32 mouse cellular contexts compared by ENCODE assay signal in the genomic region with DNA sequence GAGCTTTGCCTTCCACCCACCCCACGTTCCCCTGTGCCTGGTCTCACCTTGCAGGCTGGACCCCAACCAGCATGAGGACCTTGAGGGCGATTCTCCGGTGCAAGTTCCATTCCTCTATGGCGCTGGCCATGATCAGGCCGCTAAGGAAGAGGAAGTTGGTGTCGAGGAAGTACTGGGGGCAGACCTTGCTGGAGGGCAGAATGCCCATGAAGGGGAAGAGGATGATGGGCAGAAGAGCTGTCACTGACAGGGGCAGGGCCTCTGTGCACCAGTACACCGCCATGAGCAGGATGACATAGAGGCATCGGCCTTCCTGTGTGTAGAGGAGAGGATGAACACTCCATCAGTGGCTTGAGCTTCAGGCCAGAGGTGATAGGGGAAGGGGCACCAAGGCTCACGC. TPM values are rescaled to one million over a fixed set of nuclear protein-coding genes. Genes with fewer than 3 reads are reported as not detected.
DNase-seq lines count a peak whose midpoint lies in the region; ATAC-seq lines count a peak whose summit lies in the region.
"Had no signal": no experiment of that assay in that cellular context is flagged by ENCODE, and none has a peak within 500 bp of the region (broad histone marks: within the 10 kb centered on the region; RNA-seq: fewer than 3 reads in every experiment).

No protein-coding gene starts in this region.

- 83% methylated on average over 9 of the region's 9 CpGs for WGBS in heart, embryonic 10.5 days

- no peaks in the 10 kb centered on the region for H3K36me3 ChIP-seq in heart, embryonic 10.5 days
- H3K36me3 ChIP-seq: embryonic facial prominence, embryonic 10.5 days; embryonic facial prominence, embryonic 13.5 days; forebrain, embryonic 12.5 days; heart, embryonic 12.5 days; heart, embryonic 15.5 days had no signal

- no peaks in the 10 kb centered on the region for H3K4me1 ChIP-seq in heart, embryonic 10.5 days
- H3K4me1 ChIP-seq: embryonic facial prominence, embryonic 10.5 days; embryonic facial prominence, embryonic 13.5 days; forebrain, embryonic 12.5 days; heart, embryonic 12.5 days; heart, embryonic 15.5 days had no signal

- peak; percentile 39 for ATAC-seq in granulocyte monocyte progenitor cell, adult 5-6 weeks (replicated peaks; ENCODE audit: poor library complexity, severe bottlenecking)
- peak; percentile 36 for ATAC-seq in megakaryocyte progenitor cell, adult 5-6 weeks (replicated peaks; ENCODE audit: poor library complexity)
- ATAC-seq: activated CD4-positive, CD25-positive, alpha-beta regulatory T cell, adult 4 months; forebrain, embryonic 16.5 days; hindbrain, postnatal 0 days; inflammation-experienced regulatory T-cells, adult 6 months; intestine, embryonic 16.5 days had no signal

- H3K27me3 ChIP-seq in heart, embryonic 10.5 days (ENCODE audit: insufficient read depth, poor library complexity, severe bottlenecking), result peaks cover 8% of the 10 kb centered on the region; the same call in 1 of the 2 replicates
- H3K27me3 ChIP-seq: embryonic facial prominence, embryonic 13.5 days; forebrain, embryonic 12.5 days; heart, embryonic 15.5 days had no signal

- no peak overlapping the region for H3K27ac ChIP-seq in heart, embryonic 10.5 days
- H3K27ac ChIP-seq: embryonic facial prominence, embryonic 10.5 days; embryonic facial prominence, embryonic 13.5 days; forebrain, embryonic 12.5 days; gastrocnemius, adult 2 months; heart, embryonic 15.5 days; hindbrain, embryonic 14.5 days; hindbrain, postnatal 0 days had no signal

- H3K4me3 ChIP-seq in heart, embryonic 10.5 days, result no peak overlapping the region
- H3K4me3 ChIP-seq: embryonic facial prominence, embryonic 10.5 days; embryonic facial prominence, embryonic 13.5 days; erythroblast, embryonic 14.5 days; forebrain, embryonic 12.5 days; gastrocnemius, adult 2 months; heart, embryonic 12.5 days; heart, embryonic 15.5 days had no signal

- H3K9me3 ChIP-seq in heart, embryonic 10.5 days, result no peaks in the 10 kb centered on the region
- H3K9me3 ChIP-seq: embryonic facial prominence, embryonic 10.5 days; embryonic facial prominence, embryonic 13.5 days; forebrain, embryonic 12.5 days; heart, embryonic 12.5 days; heart, embryonic 15.5 days had no signal

- DNase-seq in heart, adult 11 months, result peak; percentile 93
- no peak for DNase-seq in heart, embryonic 10.5 days (ENCODE audit: low spot score)
- DNase-seq in ovary, adult 18-20 months (ENCODE audit: low spot score), result no peak
- no peak for DNase-seq in adrenal gland, postnatal 10 days
- DNase-seq: adrenal gland, adult 8-10 months; adrenal gland, postnatal 36 days; cerebellum, adult 11 months; cerebellum, adult 2 months; cerebellum, adult 9-11 months; cerebellum, postnatal 25 days; embryo, embryonic 11 days; gastrocnemius, adult 2 months; gastrocnemius, postnatal 14 days; heart, postnatal 4 days had no signal

RNA-seq across cellular contexts. Expression of gene Slc13a3, which starts 24.6 kb away (rescaled TPM):
- polyA plus RNA-seq in heart, embryonic 10.5 days (2016; fragmentation: Nextera tagmentation; extraction: Ambion mirVana), result 0.14 and 0.53 TPM in 2 replicates
- total RNA-seq in granulocyte monocyte progenitor cell, adult 5-6 weeks (2014; fragmentation: Nextera tagmentation), result not detected in 2 replicates
- total RNA-seq in granulocyte monocyte progenitor cell, adult 5-6 weeks (2017), result 0.04 and 0.67 TPM in 2 replicates
- total RNA-seq in megakaryocyte progenitor cell, adult 5-6 weeks (2015), result 0.15 TPM in 1 of 2 replicates, not detected in the other
- total RNA-seq in megakaryocyte progenitor cell, adult 5-6 weeks (2017), result 0.08 TPM in 1 of 2 replicates, not detected in the other
- total RNA-seq in adrenal gland, postnatal 10 days (2021), result 10 to 100 TPM; 17.4 to 38.9 TPM
- polyA plus RNA-seq: activated CD4-positive, CD25-positive, alpha-beta regulatory T cell, adult 4 months; inflammation-experienced regulatory T-cells, adult 6 months had no signal

RNA-seq across cellular contexts. Expression of gene Trp53rka, which starts 44.6 kb away (rescaled TPM):
- polyA plus RNA-seq in heart, embryonic 10.5 days (2016; fragmentation: Nextera tagmentation; extraction: Ambion mirVana), result 31.7 and 42.2 TPM in 2 replicates
- 4.6 and 7.0 TPM in 2 replicates for total RNA-seq in granulocyte monocyte progenitor cell, adult 5-6 weeks (2014; fragmentation: Nextera tagmentation)
- 8.4 and 15.7 TPM in 2 replicates for total RNA-seq in granulocyte monocyte progenitor cell, adult 5-6 weeks (2017)
- total RNA-seq in megakaryocyte progenitor cell, adult 5-6 weeks (2015), result 6.7 and 9.4 TPM in 2 replicates
- 7.6 and 8.6 TPM in 2 replicates for total RNA-seq in megakaryocyte progenitor cell, adult 5-6 weeks (2017)
- total RNA-seq in adrenal gland, postnatal 10 days (2021), result 10 to 100 TPM; 13.8 to 16.8 TPM

RNA-seq across cellular contexts. Expression of gene Ocstamp, which starts 48.3 kb away (rescaled TPM):
- polyA plus RNA-seq in heart, embryonic 10.5 days (2016; fragmentation: Nextera tagmentation; extraction: Ambion mirVana), result 0.07 and 0.39 TPM in 2 replicates
- not detected in 2 replicates for total RNA-seq in granulocyte monocyte progenitor cell, adult 5-6 weeks (2014; fragmentation: Nextera tagmentation)
- total RNA-seq in granulocyte monocyte progenitor cell, adult 5-6 weeks (2017), result not detected in 2 replicates
- not detected in 2 replicates for total RNA-seq in megakaryocyte progenitor cell, adult 5-6 weeks (2015)
- not detected in 2 replicates for total RNA-seq in megakaryocyte progenitor cell, adult 5-6 weeks (2017)
- under 1 TPM; 0.30 to 0.51 TPM for total RNA-seq in adrenal gland, postnatal 10 days (2021)
- total RNA-seq: heart, adult 8-10 months; heart, postnatal 10 days; heart, postnatal 4 days had no signal
- polyA plus RNA-seq: activated CD4-positive, CD25-positive, alpha-beta regulatory T cell, adult 4 months; cerebellum, adult 2 months; cortical plate, adult 2 months; embryonic facial prominence, embryonic 13.5 days; forebrain, embryonic 16.5 days; hindbrain, embryonic 11.5 days; hindbrain, embryonic 14.5 days; hindbrain, postnatal 0 days; inflammation-experienced regulatory T-cells, adult 6 months had no signal

RNA-seq across cellular contexts. Expression of gene Slc2a10, which starts 55.1 kb away (rescaled TPM):
- polyA plus RNA-seq in heart, embryonic 10.5 days (2016; fragmentation: Nextera tagmentation; extraction: Ambion mirVana), result 4.2 and 4.6 TPM in 2 replicates
- total RNA-seq in granulocyte monocyte progenitor cell, adult 5-6 weeks (2014; fragmentation: Nextera tagmentation), result 0.21 and 1.3 TPM in 2 replicates
- total RNA-seq in granulocyte monocyte progenitor cell, adult 5-6 weeks (2017), result not detected in 2 replicates
- 0.05 and 0.12 TPM in 2 replicates for total RNA-seq in megakaryocyte progenitor cell, adult 5-6 weeks (2015)
- total RNA-seq in megakaryocyte progenitor cell, adult 5-6 weeks (2017), result 0.21 and 0.57 TPM in 2 replicates
- total RNA-seq in adrenal gland, postnatal 10 days (2021), result 1 to 10 TPM; 1.7 to 2.3 TPM
- polyA plus RNA-seq: activated CD4-positive, CD25-positive, alpha-beta regulatory T cell, adult 4 months; erythroblast, embryonic 14.5 days; inflammation-experienced regulatory T-cells, adult 6 months had no signal

Comparison
In these comparisons a context has a peak if more than half of its experiments do, and no peak if none do; other contexts are left out.
1. RNA of gene Slc13a3, which starts 24.6 kb away (total RNA-seq): 17.4 to 38.9 TPM in adrenal gland, postnatal 10 days; 0.04 to 0.67 TPM in granulocyte monocyte progenitor cell, adult 5-6 weeks and 0.08 to 0.15 TPM in megakaryocyte progenitor cell, adult 5-6 weeks; every median in the first group is over 10 times any median in the second.